Mouse (Mus musculus): ENCODE data around the gene Psmc5. TPM values are rescaled to one million over a fixed set of nuclear protein-coding genes. Genes with fewer than 3 reads are reported as not detected.

Gene Psmc5
- total RNA-seq, 4 experiments from 2014 or later: 99.8 to 112 (median 103) TPM

- no peak for DNase-seq (ENCODE audit: low spot score)
Observed at GRCm38 (mm10) chr11:106306065-106306385, 50.1 kb downstream of the Psmc5 start.

GRCm38 (mm10) chr11:106306758-106307157 lies 50.8 kb downstream of the Psmc5 start:
- DNase-seq (ENCODE audit: low spot score): no peak

GRCm38 (mm10) chr11:106307432-106307831 lies 51.5 kb downstream of the Psmc5 start:
- DNase-seq (ENCODE audit: low spot score): no peak

GRCm38 (mm10) chr11:106308162-106308561 lies 52.2 kb downstream of the Psmc5 start:
- no peak for DNase-seq (ENCODE audit: low spot score)

- DNase-seq (ENCODE audit: low spot score): no peak
Observed at GRCm38 (mm10) chr11:106310123-106310522, 54.2 kb downstream of the Psmc5 start.

Other genes with a start within 250 kb of the Psmc5 start
- not detected for gene Kcnh6, start 248.0 kb upstream of the Psmc5 start, total RNA-seq (2022)
- 10 to 100 TPM; 35.1 to 41.9 (median 38.4) TPM for gene Dcaf7, start 219.3 kb upstream of the Psmc5 start, total RNA-seq (2022)
- gene Taco1, start 190.1 kb upstream of the Psmc5 start, total RNA-seq (2022): 10 to 100 TPM; 56.4 to 73.0 (median 65.0) TPM
- 10 to 100 TPM; 34.7 to 38.5 (median 36.1) TPM for gene Map3k3, start 171.5 kb upstream of the Psmc5 start, total RNA-seq (2022)
- gene Gm10840, start 95.3 kb upstream of the Psmc5 start, total RNA-seq (2022): not detected
- gene Limd2, start 95.3 kb upstream of the Psmc5 start, total RNA-seq (2022): 1 to 10 TPM; 1.7 to 3.9 (median 3.4) TPM
- gene Strada, start 54.0 kb upstream of the Psmc5 start, total RNA-seq (2022): 1 to 10 TPM; 4.8 to 8.5 (median 7.6) TPM
- gene Ccdc47, start 39.8 kb upstream of the Psmc5 start, total RNA-seq (2022): 10 to 100 TPM; 71.6 to 93.0 (median 85.9) TPM
- gene Ddx42, start 39.2 kb upstream of the Psmc5 start, total RNA-seq (2022): 10 to 100 TPM; 24.7 to 30.7 (median 27.3) TPM
- gene Ftsj3, start 75 bp upstream of the Psmc5 start, total RNA-seq (2022): 10 to 100 TPM; 19.3 to 23.1 (median 21.2) TPM
- 10 to 100 TPM; 14.3 to 16.7 (median 15.5) TPM for gene Smarcd2, start 16.8 kb downstream of the Psmc5 start, total RNA-seq (2022)
- gene Tcam1, start 20.5 kb downstream of the Psmc5 start, total RNA-seq (2022): under 1 TPM in 1 of 4 experiments, not detected in 3; 0.08 TPM
- not detected for gene Gh, start 45.7 kb downstream of the Psmc5 start, total RNA-seq (2022)
- 1 to 10 TPM in 2 of 4 experiments, under 1 TPM in 2; 0.52 to 2.3 (median 1.0) TPM for gene Cd79b, start 58.6 kb downstream of the Psmc5 start, total RNA-seq (2022)
- 10 to 100 TPM; 23.9 to 46.8 (median 31.4) TPM for gene Scn4a, start 97.1 kb downstream of the Psmc5 start, total RNA-seq (2022)
- 1 to 10 TPM in 3 of 4 experiments, under 1 TPM in 1; 0.75 to 1.8 (median 1.5) TPM for gene Prr29, start 109.3 kb downstream of the Psmc5 start, total RNA-seq (2022)
- 10 to 100 TPM; 15.6 to 28.2 (median 21.5) TPM for gene Icam2, start 131.9 kb downstream of the Psmc5 start, total RNA-seq (2022)
- 10 to 100 TPM; 10.2 to 14.0 (median 12.8) TPM for gene Ern1, start 231.7 kb downstream of the Psmc5 start, total RNA-seq (2022)

All from heart, adult 8-10 months (tissue).